Mouse (Mus musculus): ENCODE data around the gene Adam12.

Adam12 gene

GRCm38 (mm10) chr7:134248041-134248440 lies 16.1 kb upstream of the Adam12 start:
- Histone ChIP-seq H3K36me3 (ENCODE audit: insufficient read depth, low read length) (no peaks in the 10 kb centered on the region), H3K4me1 (replicated peaks; ENCODE audit: low read depth, low read length) (peaks cover 14% of the 10 kb centered on the region), H3K27me3 (ENCODE audit: insufficient read depth, low read length) (no peaks in the 10 kb centered on the region), H3K9me3 (ENCODE audit: low read length) (no peaks in the 10 kb centered on the region), H3K4me3 (replicated peaks; ENCODE audit: low read length) (no peak overlapping the region)
- no peak for TF ChIP-seq NANOG (IDR thresholded peaks at IDR 0.05; ENCODE audit: borderline replicate concordance, low read length)
- no peak for TF ChIP-seq CTCF (conservative IDR thresholded peaks at IDR 0.05; ENCODE audit: low read length)
- TF ChIP-seq POU5F1 (IDR thresholded peaks at IDR 0.05; ENCODE audit: borderline replicate concordance, low read length): no peak

GRCm38 (mm10) chr7:134246624-134247023 lies 14.7 kb upstream of the Adam12 start:
- H3K9me3 ChIP-seq (ENCODE audit: low read length): no peaks in the 10 kb centered on the region
- H3K27me3 ChIP-seq (ENCODE audit: insufficient read depth, low read length): no peaks in the 10 kb centered on the region
- TF ChIP-seq CTCF (conservative IDR thresholded peaks at IDR 0.05; ENCODE audit: low read length) (no peak), POU5F1 (IDR thresholded peaks at IDR 0.05; ENCODE audit: borderline replicate concordance, low read length) (no peak), NANOG (IDR thresholded peaks at IDR 0.05; ENCODE audit: borderline replicate concordance, low read length) (peak; percentile 42; the same call in 1 of the 2 replicates)
- peaks cover 17% of the 10 kb centered on the region for H3K4me1 ChIP-seq (replicated peaks; ENCODE audit: low read depth, low read length)
- H3K4me3 ChIP-seq (replicated peaks; ENCODE audit: low read length): no peak overlapping the region
- H3K36me3 ChIP-seq (ENCODE audit: insufficient read depth, low read length): no peaks in the 10 kb centered on the region

- Histone ChIP-seq H3K4me1 (replicated peaks; ENCODE audit: low read depth, low read length) (peaks cover 17% of the 10 kb centered on the region), H3K4me3 (replicated peaks; ENCODE audit: low read length) (no peak overlapping the region), H3K36me3 (ENCODE audit: insufficient read depth, low read length) (no peaks in the 10 kb centered on the region), H3K27me3 (ENCODE audit: insufficient read depth, low read length) (no peaks in the 10 kb centered on the region), H3K9me3 (ENCODE audit: low read length) (no peaks in the 10 kb centered on the region)
- TF ChIP-seq NANOG (IDR thresholded peaks at IDR 0.05; ENCODE audit: borderline replicate concordance, low read length): no peak
- TF ChIP-seq POU5F1 (IDR thresholded peaks at IDR 0.05; ENCODE audit: borderline replicate concordance, low read length): no peak
- no peak for TF ChIP-seq CTCF (conservative IDR thresholded peaks at IDR 0.05; ENCODE audit: low read length)
Measured at GRCm38 (mm10) chr7:134242773-134243172, 10.8 kb upstream of the Adam12 start.

- no peaks in the 10 kb centered on the region for H3K27me3 ChIP-seq (ENCODE audit: insufficient read depth, low read length)
- H3K36me3 ChIP-seq (ENCODE audit: insufficient read depth, low read length): no peaks in the 10 kb centered on the region
- H3K4me1 ChIP-seq (replicated peaks; ENCODE audit: low read depth, low read length): peaks cover 7% of the 10 kb centered on the region
- H3K9me3 ChIP-seq (ENCODE audit: low read length): no peaks in the 10 kb centered on the region
- no peak for TF ChIP-seq NANOG (IDR thresholded peaks at IDR 0.05; ENCODE audit: borderline replicate concordance, low read length)
- TF ChIP-seq CTCF (conservative IDR thresholded peaks at IDR 0.05; ENCODE audit: low read length): no peak
- H3K4me3 ChIP-seq (replicated peaks; ENCODE audit: low read length): no peak overlapping the region
Measured at GRCm38 (mm10) chr7:134241212-134241611, 9.3 kb upstream of the Adam12 start.

GRCm38 (mm10) chr7:134240579-134240978 lies 8.6 kb upstream of the Adam12 start:
- no peaks in the 10 kb centered on the region for H3K27me3 ChIP-seq (ENCODE audit: insufficient read depth, low read length)
- no peaks in the 10 kb centered on the region for H3K9me3 ChIP-seq (ENCODE audit: low read length)
- TF ChIP-seq POU5F1 (IDR thresholded peaks at IDR 0.05; ENCODE audit: borderline replicate concordance, low read length) (no peak), NANOG (IDR thresholded peaks at IDR 0.05; ENCODE audit: borderline replicate concordance, low read length) (no peak), CTCF (conservative IDR thresholded peaks at IDR 0.05; ENCODE audit: low read length) (no peak)
- 0 out of 2 replicates have a peak, but pooled peaks cover 3% of the 10 kb centered on the region for H3K4me1 ChIP-seq (replicated peaks; ENCODE audit: low read depth, low read length)
- H3K36me3 ChIP-seq (ENCODE audit: insufficient read depth, low read length): no peaks in the 10 kb centered on the region
- no peak overlapping the region for H3K4me3 ChIP-seq (replicated peaks; ENCODE audit: low read length)

- Histone ChIP-seq H3K4me3 (replicated peaks; ENCODE audit: low read length) (no peak overlapping the region), H3K9me3 (ENCODE audit: low read length) (no peaks in the 10 kb centered on the region), H3K36me3 (ENCODE audit: insufficient read depth, low read length) (no peaks in the 10 kb centered on the region), H3K27me3 (ENCODE audit: insufficient read depth, low read length) (no peaks in the 10 kb centered on the region), H3K4me1 (replicated peaks; ENCODE audit: low read depth, low read length) (0 out of 2 replicates have a peak, but pooled peaks cover 3% of the 10 kb centered on the region)
- TF ChIP-seq CTCF (conservative IDR thresholded peaks at IDR 0.05; ENCODE audit: low read length): peak; percentile 66
- TF ChIP-seq POU5F1 (IDR thresholded peaks at IDR 0.05; ENCODE audit: borderline replicate concordance, low read length): no peak
- no peak for TF ChIP-seq NANOG (IDR thresholded peaks at IDR 0.05; ENCODE audit: borderline replicate concordance, low read length)
Measured at GRCm38 (mm10) chr7:134238863-134239262, 6.9 kb upstream of the Adam12 start.

- Histone ChIP-seq H3K4me1 (replicated peaks; ENCODE audit: low read depth, low read length) (no peaks in the 10 kb centered on the region), H3K36me3 (ENCODE audit: insufficient read depth, low read length) (no peaks in the 10 kb centered on the region), H3K9me3 (ENCODE audit: low read length) (no peaks in the 10 kb centered on the region), H3K4me3 (replicated peaks; ENCODE audit: low read length) (no peak overlapping the region), H3K27me3 (ENCODE audit: insufficient read depth, low read length) (no peaks in the 10 kb centered on the region)
- no peak for TF ChIP-seq CTCF (conservative IDR thresholded peaks at IDR 0.05; ENCODE audit: low read length)
- TF ChIP-seq POU5F1 (IDR thresholded peaks at IDR 0.05; ENCODE audit: borderline replicate concordance, low read length): no peak
Measured at GRCm38 (mm10) chr7:134237356-134237755, 5.4 kb upstream of the Adam12 start.

GRCm38 (mm10) chr7:134236727-134237126 lies 4.8 kb upstream of the Adam12 start:
- no peak for TF ChIP-seq POU5F1 (IDR thresholded peaks at IDR 0.05; ENCODE audit: borderline replicate concordance, low read length)
- no peak for TF ChIP-seq NANOG (IDR thresholded peaks at IDR 0.05; ENCODE audit: borderline replicate concordance, low read length)
- TF ChIP-seq CTCF (conservative IDR thresholded peaks at IDR 0.05; ENCODE audit: low read length): no peak
- Histone ChIP-seq H3K27me3 (ENCODE audit: insufficient read depth, low read length) (no peaks in the 10 kb centered on the region), H3K36me3 (ENCODE audit: insufficient read depth, low read length) (no peaks in the 10 kb centered on the region)

GRCm38 (mm10) chr7:134235552-134235951 lies 3.6 kb upstream of the Adam12 start:
- no peaks in the 10 kb centered on the region for H3K9me3 ChIP-seq (ENCODE audit: low read length)
- TF ChIP-seq NANOG (IDR thresholded peaks at IDR 0.05; ENCODE audit: borderline replicate concordance, low read length) (no peak), POU5F1 (IDR thresholded peaks at IDR 0.05; ENCODE audit: borderline replicate concordance, low read length) (no peak), CTCF (conservative IDR thresholded peaks at IDR 0.05; ENCODE audit: low read length) (no peak)
- H3K36me3 ChIP-seq (ENCODE audit: insufficient read depth, low read length): no peaks in the 10 kb centered on the region
- H3K4me1 ChIP-seq (replicated peaks; ENCODE audit: low read depth, low read length): no peaks in the 10 kb centered on the region
- H3K27me3 ChIP-seq (ENCODE audit: insufficient read depth, low read length): peaks cover 3% of the 10 kb centered on the region; the same call in 1 of the 2 replicates
- H3K4me3 ChIP-seq (replicated peaks; ENCODE audit: low read length): no peak overlapping the region

More at GRCm38 (mm10) chr7:134236727-134237126, 4.8 kb upstream of the Adam12 start:
- Histone ChIP-seq H3K4me3 (replicated peaks; ENCODE audit: low read length) (no peak overlapping the region), H3K4me1 (replicated peaks; ENCODE audit: low read depth, low read length) (no peaks in the 10 kb centered on the region), H3K9me3 (ENCODE audit: low read length) (no peaks in the 10 kb centered on the region)

Measured in E14TG2a.4 (cell line).